Mouse (Mus musculus) embryonic fibroblast, embryonic 13.5 days (primary cell): ENCODE results near the gene Fcgr2b. TPM values are rescaled to one million over a fixed set of nuclear protein-coding genes. Genes with fewer than 3 reads are reported as not detected.
"Not testable (repeated sequence)": the region's sequence is repeated elsewhere in the genome, so short reads cannot be mapped to it uniquely, and the experiment has no call there.

Source experiments
- H3K27ac ChIP-seq: 2 replicates; pipeline ENCODE4 v1.5.1; 2012; ENCODE audit warnings: low read length, control low read depth, inconsistent platforms; ENCODE audit not compliant: insufficient read depth
- H3K4me1 ChIP-seq: 2 replicates; pipeline ENCODE4 v1.6.1; 2011; ENCODE audit warnings: low read length; ENCODE audit not compliant: control insufficient read depth, insufficient read depth
- H3K4me3 ChIP-seq: 2 replicates; pipeline ENCODE4 v1.5.1; 2011; ENCODE audit warnings: mild to moderate bottlenecking, control low read depth, low read length; ENCODE audit not compliant: insufficient read depth
- CTCF ChIP-seq: IDR thresholded peaks from 2 replicates; pipeline ENCODE4 v1.5.1; 2011; ENCODE audit warnings: mild to moderate bottlenecking, control low read depth, low read length, moderate library complexity, borderline replicate concordance; ENCODE audit not compliant: insufficient read depth
- POLR2A ChIP-seq: IDR thresholded peaks from 2 replicates; pipeline ENCODE4 v1.6.1; 2011; ENCODE audit warnings: low read depth, mild to moderate bottlenecking, control low read depth, low read length, moderate library complexity
- polyA plus RNA-seq: library from polyadenylated mRNA; stranded (reverse); fragments of >200 nt; gene quantifications from 2 replicates; pipeline ENCODE4 v1.2.4, GENCODE M21; 2011; ENCODE audit warnings: low read depth; ENCODE audit not compliant: missing spikeins, insufficient read length

Gene Fcgr2b
- polyA plus RNA-seq, 1 experiment, result 0.51 TPM

GRCm38 (mm10) chr1:170982301-170982700 lies 6.0 kb upstream of the Fcgr2b start:
- TF ChIP-seq POLR2A, result no peak
- TF ChIP-seq CTCF, result no peak
- H3K4me3 ChIP-seq, result no peak overlapping the region
- no peaks in the 10 kb centered on the region for H3K4me1 ChIP-seq

GRCm38 (mm10) chr1:170981679-170982078 lies 5.3 kb upstream of the Fcgr2b start:
- H3K4me3 ChIP-seq, H3K4me1 ChIP-seq, H3K27ac ChIP-seq: not testable (repeated sequence)

More at GRCm38 (mm10) chr1:170982301-170982700, 6.0 kb upstream of the Fcgr2b start:
- no peak overlapping the region for H3K27ac ChIP-seq

- TF ChIP-seq POLR2A (no peak), CTCF (no peak)
Observed at GRCm38 (mm10) chr1:170978601-170979000, 2.3 kb upstream of the Fcgr2b start.

DNA sequence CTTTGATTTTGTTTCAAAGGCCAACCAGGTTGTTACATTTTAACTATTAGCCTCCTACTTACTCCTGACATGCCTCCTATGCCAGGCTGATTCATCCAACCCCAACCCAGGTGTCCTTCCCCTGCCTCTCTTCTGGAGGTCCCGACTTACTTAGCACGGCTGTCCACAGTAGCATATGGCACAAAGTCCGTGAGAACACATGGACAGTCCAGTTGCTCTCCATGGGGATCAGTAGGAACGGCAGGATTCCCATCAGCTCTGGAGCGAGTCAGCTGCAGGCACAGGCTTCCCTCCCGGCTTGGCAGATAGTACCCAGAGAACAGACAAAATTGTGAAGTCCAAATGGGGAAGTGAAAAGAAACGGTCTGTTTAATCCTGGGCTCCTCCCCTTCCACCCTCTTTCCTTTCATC lies 591 bp downstream of the Fcgr2b start:
- H3K27ac ChIP-seq, result no peak overlapping the region
- TF ChIP-seq CTCF, result no peak
- no peaks in the 10 kb centered on the region for H3K4me1 ChIP-seq
- no peak overlapping the region for H3K4me3 ChIP-seq

More at GRCm38 (mm10) chr1:170978601-170979000, 2.3 kb upstream of the Fcgr2b start:
- H3K4me3 ChIP-seq, result no peak overlapping the region
- H3K4me1 ChIP-seq, result no peaks in the 10 kb centered on the region
- H3K27ac ChIP-seq, result no peak overlapping the region

GRCm38 (mm10) chr1:170975350-170975749 lies 997 bp downstream of the Fcgr2b start:
- not testable (repeated sequence) for H3K4me1 ChIP-seq, H3K4me3 ChIP-seq, H3K27ac ChIP-seq

DNA sequence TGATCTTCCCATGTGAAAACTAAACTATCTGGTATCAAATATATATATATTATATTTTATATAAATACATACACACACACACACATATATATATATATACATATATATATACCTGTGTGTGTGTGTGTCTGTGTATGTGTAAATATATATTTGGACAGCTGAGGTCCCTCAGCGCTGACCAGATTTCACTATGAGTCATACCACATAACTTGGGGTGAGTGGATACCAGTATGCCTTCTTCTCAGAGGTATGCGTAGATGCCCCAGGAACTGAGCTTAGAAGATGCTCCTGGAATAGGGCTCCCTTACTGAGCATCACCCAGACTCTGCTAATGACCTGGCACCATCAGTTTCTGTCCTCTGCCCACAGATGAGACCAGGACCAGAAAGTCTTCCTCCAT lies 1.6 kb downstream of the Fcgr2b start:
- Histone ChIP-seq H3K27ac (no peak overlapping the region), H3K4me1 (no peaks in the 10 kb centered on the region), H3K4me3 (no peak overlapping the region)
- TF ChIP-seq POLR2A (no peak), CTCF (no peak)

GRCm38 (mm10) chr1:170974171-170974570 lies 2.2 kb downstream of the Fcgr2b start:
- H3K27ac ChIP-seq, result no peak overlapping the region
- H3K4me3 ChIP-seq, result no peak overlapping the region
- TF ChIP-seq CTCF (no peak), POLR2A (no peak)
- H3K4me1 ChIP-seq, result no peaks in the 10 kb centered on the region

DNA sequence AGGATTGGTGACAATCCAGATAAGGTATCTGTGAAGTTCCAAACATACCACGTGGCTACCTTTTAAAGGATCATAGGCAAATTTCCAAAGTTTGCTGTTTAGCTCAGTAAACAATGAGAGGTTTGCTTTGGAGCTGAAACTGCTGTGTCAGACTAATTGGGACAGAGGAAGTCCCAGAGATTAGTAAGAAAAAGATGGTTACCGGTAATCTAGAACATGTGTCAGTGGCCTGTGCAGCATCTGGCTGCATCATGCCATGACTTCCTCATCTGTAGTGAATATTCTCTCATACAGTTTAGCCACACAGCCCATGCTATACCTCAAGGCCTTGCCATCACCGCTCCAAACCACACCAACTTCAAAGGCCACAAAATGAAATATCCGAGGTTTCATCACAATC lies 3.4 kb downstream of the Fcgr2b start:
- Histone ChIP-seq H3K4me3 (no peak overlapping the region), H3K27ac (no peak overlapping the region)
- no peak for TF ChIP-seq POLR2A
- no peak for TF ChIP-seq CTCF

DNA sequence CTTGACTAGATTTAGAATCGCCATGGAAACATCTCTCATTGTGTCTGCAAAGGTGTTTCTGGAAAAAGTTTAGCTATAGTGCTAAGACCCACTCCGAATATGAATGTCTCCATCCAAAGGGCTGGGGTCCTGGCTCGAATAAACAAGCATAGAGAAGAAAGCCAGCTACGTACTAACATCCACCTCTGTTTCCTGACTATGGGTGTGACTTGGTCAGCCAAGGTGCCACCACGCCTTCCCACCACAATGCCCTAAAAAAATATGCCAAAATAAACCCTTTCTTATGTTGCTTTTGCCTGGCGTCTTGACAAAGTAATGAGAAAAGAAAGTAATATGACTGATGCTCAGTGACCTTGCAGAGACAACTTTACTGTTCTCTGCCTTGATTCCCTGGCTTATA lies 3.9 kb downstream of the Fcgr2b start:
- Histone ChIP-seq H3K4me3 (no peak overlapping the region), H3K4me1 (no peaks in the 10 kb centered on the region), H3K27ac (no peak overlapping the region)
- TF ChIP-seq POLR2A (no peak), CTCF (no peak)

More for the DNA sequence above, 3.4 kb downstream of the Fcgr2b start:
- no peaks in the 10 kb centered on the region for H3K4me1 ChIP-seq

GRCm38 (mm10) chr1:170968576-170968975 lies 7.8 kb downstream of the Fcgr2b start:
- Histone ChIP-seq H3K27ac (no peak overlapping the region), H3K4me1 (no peaks in the 10 kb centered on the region), H3K4me3 (no peak overlapping the region)
- no peak for TF ChIP-seq POLR2A
- TF ChIP-seq CTCF, result no peak

- Histone ChIP-seq H3K4me1 (no peaks in the 10 kb centered on the region), H3K4me3 (no peak overlapping the region), H3K27ac (no peak overlapping the region)
- TF ChIP-seq POLR2A (no peak), CTCF (no peak)
Observed at GRCm38 (mm10) chr1:170967581-170967980, 8.8 kb downstream of the Fcgr2b start.

DNA sequence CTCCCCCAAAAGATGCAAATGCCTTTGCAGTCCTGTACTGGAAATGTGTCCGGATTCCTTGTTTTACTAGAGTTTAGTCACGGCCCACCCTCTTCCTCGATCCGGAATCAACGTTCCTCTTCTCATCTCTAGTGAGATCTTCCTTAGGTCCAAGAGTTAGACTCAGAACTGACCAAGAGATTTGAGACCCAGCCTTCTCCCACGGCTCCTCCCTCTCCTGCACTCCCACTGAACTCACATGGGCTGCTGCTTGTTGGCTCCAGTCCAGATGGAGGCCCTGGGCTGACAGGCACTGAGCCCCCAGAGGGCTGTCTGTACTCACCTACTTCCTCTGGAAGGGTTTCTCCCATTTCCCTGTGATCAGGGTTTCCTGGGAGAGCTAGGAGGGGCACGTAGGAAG lies 13.3 kb downstream of the Fcgr2b start:
- no peak for TF ChIP-seq POLR2A
- TF ChIP-seq CTCF, result no peak
- Histone ChIP-seq H3K27ac (no peak overlapping the region), H3K4me3 (no peak overlapping the region), H3K4me1 (no peaks in the 10 kb centered on the region)
